Mouse (Mus musculus) activated CD4-positive, CD25-positive, alpha-beta regulatory T cell, adult 9 weeks (primary cell): Measurements from ENCODE around the gene Stra6l. TPM values are rescaled to one million over a fixed set of nuclear protein-coding genes. Genes with fewer than 3 reads are reported as not detected.

Experiments
- polyA plus RNA-seq: library from polyadenylated mRNA; unstranded; fragments of 100-300 nt; shearing (Covaris generic); gene quantifications from one replicate; pipeline ENCODE4 v1.2.1, GENCODE M21; 2017

Stra6l gene
- polyA plus RNA-seq: not detected

DNA sequence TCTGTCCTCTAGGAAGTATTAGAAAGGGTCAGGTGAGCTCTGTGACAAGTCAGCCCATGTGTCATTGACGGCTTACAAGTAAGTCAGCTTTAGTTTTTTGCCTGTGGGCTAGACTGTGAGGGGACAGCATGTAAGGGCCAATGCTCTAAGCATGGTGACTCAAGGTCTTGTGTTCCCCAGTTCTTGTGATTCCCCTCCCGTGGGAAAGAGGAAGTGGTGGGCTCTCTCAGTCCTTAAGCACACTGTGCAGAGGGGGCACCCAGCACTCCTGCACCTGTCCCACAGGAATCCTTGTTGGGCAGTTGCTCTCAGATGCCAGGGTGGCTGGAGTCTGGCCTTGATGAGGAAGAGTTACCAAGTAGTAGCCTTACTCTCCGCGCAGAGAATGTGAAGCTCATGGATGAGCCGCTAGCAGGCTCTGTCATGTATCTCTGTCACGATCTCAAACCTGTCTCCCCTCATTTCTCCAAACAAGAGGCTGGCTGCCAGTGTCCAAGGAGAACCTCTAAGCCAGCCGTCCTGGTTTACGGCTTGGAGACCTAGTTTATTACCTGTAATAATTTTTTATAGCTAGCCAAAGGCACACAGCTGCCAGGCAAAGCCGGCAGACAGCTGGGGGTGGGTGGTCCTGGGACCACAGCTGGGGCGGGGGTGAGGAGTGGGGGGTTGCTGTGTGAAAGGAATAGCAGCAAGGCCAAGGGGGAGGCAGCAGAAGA, at the start of gene Stra6l:
Stra6l (plus strand) TSS at position 556 of the 716 bp plus-strand sequence.

DNA sequence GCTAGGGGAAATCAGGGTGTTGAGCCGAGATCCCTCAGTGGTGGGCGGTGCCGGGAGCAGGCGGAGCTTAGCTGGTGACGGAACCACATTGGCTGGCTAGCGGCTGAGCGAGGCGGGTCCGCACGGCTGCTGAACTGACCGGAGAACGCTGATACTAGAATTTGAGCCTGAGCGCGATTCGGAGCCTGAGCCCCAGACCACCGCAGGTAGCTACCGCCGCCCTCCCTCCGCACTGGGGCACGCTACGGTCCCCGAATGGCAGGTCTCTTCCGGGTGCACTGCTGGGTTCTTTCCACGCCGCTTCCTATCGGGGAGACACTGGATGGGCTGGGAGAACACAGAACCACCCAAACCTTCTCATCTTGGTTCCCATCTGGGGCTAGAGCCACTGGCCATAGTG, 49.5 kb upstream of the Stra6l start, which contains the start of gene Aldh1b1:
Aldh1b1 (plus strand) TSS at position 59 of the 400 bp plus-strand sequence.

DNA sequence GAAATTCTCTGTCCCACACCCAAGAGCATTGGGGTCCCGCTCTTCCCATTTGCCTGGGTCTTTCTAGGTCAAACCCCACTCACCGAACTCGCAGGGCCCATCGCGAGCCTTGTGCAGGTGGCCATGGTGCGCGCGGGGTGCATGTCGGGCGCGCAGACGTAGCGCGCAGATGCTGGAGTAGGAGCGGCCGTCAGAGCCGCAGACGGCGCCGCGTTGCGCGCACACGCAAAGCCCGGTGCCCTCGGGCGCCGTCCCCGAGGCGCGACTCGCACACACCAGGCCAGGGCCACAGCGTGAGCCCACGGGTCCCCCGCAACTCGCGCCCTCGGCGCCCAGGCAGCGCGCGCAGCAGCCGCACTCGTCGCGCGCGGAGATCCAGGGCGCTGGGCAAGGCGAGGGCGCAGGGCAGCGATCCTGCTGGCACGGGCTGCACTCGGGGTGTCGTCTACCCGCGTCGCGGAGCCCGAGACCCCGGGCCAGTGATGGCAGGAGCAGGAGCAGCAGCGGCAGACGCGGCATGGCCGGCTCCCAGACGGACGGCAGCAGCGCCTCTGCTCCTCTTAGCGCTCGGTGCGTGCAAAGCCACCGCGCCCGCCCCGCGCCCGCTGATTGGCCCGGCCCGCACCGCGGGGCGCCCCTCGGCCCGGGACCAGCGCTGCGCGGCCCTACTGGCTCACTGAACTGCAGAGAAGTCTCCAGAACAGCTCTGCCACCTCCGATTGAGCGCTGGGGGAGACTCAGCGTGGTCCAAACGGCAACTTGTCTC, 22.0 kb upstream of the Stra6l start, which contains the start of gene Igfbpl1:
Igfbpl1 (minus strand) TSS at position 649 of the 766 bp plus-strand sequence.

DNA sequence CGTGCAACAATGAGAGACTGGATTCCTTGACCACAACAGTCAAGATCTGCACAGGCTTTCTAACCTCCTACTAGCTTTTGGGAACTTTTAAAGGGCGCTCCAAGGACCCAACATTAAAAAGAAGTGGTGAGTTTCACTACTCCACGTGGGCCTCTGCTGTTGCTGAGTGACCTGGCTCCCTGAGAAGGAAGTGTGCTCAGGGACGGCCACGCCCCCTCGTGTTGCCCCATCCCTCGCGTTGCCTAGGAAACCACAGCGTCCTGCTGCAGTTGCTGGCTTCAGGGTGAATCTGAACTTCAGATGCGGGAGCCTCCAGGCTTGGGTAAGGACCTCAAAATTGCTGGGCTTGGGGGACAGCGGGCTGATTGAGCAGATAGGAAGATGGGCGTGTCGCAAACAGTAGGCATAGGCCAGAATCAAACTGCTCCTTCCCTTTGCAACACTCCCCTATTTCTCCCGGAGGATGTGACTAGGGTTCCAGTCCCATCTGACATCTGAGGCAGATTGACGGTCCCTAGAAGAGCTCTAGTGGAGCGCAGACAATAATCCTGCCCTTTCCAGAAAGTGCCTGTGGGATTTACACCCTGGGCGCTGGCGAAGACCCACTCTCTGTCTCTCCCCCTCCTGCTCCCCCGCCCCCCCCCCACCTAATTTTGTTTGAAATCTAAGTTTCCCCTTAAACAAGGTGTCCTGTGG, 41.8 kb downstream of the Stra6l start, which contains the start of gene Ccdc180:
Ccdc180 (plus strand) TSS at position 238 of the 696 bp plus-strand sequence.

Other genes starting within 250 kb of the Stra6l start
- 6.7 TPM for gene Aldh1b1, start 49.6 kb upstream of the Stra6l start, polyA plus RNA-seq
- gene Igfbpl1, start 21.7 kb upstream of the Stra6l start, polyA plus RNA-seq: not detected
- gene Ccdc180, start 41.6 kb downstream of the Stra6l start, polyA plus RNA-seq: not detected
- 16.9 TPM for gene Tdrd7, start 116.7 kb downstream of the Stra6l start, polyA plus RNA-seq
- gene Tmod1, start 190.3 kb downstream of the Stra6l start, polyA plus RNA-seq: 1.3 TPM